Mouse (Mus musculus): ENCODE results near the gene Tbl1x.
"Not testable (repeated sequence)": the region's sequence is repeated elsewhere in the genome, so short reads cannot be mapped to it uniquely, and the experiment has no call there.

The Tbl1x gene

GRCm38 (mm10) chrX:77510371-77511300 is at the start of gene Tbl1x:
TSS of gene Tbl1x (plus strand) at chrX:77511013.
- DNase-seq (ENCODE audit: low spot score) = peak; percentile 51

GRCm38 (mm10) chrX:77469216-77469615 is 41.6 kb upstream of the Tbl1x start:
- no peak for DNase-seq (ENCODE audit: low spot score)

- DNase-seq (ENCODE audit: low spot score) = no peak
Observed at GRCm38 (mm10) chrX:77472858-77473257, 38.0 kb upstream of the Tbl1x start.

- no peak for DNase-seq (ENCODE audit: low spot score)
Observed at GRCm38 (mm10) chrX:77473511-77473910, 37.3 kb upstream of the Tbl1x start.

GRCm38 (mm10) chrX:77474551-77474950 is 36.3 kb upstream of the Tbl1x start:
- DNase-seq (ENCODE audit: low spot score) = no peak

GRCm38 (mm10) chrX:77477526-77477925 is 33.3 kb upstream of the Tbl1x start:
- DNase-seq (ENCODE audit: low spot score) = no peak

- DNase-seq (ENCODE audit: low spot score) = no peak
Observed at GRCm38 (mm10) chrX:77487922-77488799, 22.7 kb upstream of the Tbl1x start.

GRCm38 (mm10) chrX:77490127-77490526 is 20.7 kb upstream of the Tbl1x start:
- no peak for DNase-seq (ENCODE audit: low spot score)

GRCm38 (mm10) chrX:77509149-77509548 is 1.7 kb upstream of the Tbl1x start:
- peak; percentile 66 for DNase-seq (ENCODE audit: low spot score)

GRCm38 (mm10) chrX:77509776-77510175 is 1.0 kb upstream of the Tbl1x start:
- DNase-seq (ENCODE audit: low spot score) = no peak

GRCm38 (mm10) chrX:77511301-77511993 is 634 bp downstream of the Tbl1x start:
- DNase-seq (ENCODE audit: low spot score) = peak; percentile 28

- DNase-seq (ENCODE audit: low spot score) = no peak
Observed at GRCm38 (mm10) chrX:77511994-77512485, 1.2 kb downstream of the Tbl1x start.

- DNase-seq (ENCODE audit: low spot score) = no peak
Observed at GRCm38 (mm10) chrX:77517274-77518085, 6.7 kb downstream of the Tbl1x start.

- DNase-seq (ENCODE audit: low spot score) = no peak
Observed at GRCm38 (mm10) chrX:77518929-77519328, 8.1 kb downstream of the Tbl1x start.

GRCm38 (mm10) chrX:77522842-77523375 is 12.1 kb downstream of the Tbl1x start:
- DNase-seq (ENCODE audit: low spot score) = no peak

- no peak for DNase-seq (ENCODE audit: low spot score)
Observed at GRCm38 (mm10) chrX:77525179-77525578, 14.4 kb downstream of the Tbl1x start.

GRCm38 (mm10) chrX:77528401-77528800 is 17.6 kb downstream of the Tbl1x start:
- no peak for DNase-seq (ENCODE audit: low spot score)

- DNase-seq (ENCODE audit: low spot score) = no peak
Observed at GRCm38 (mm10) chrX:77530997-77531396, 20.2 kb downstream of the Tbl1x start.

- no peak for DNase-seq (ENCODE audit: low spot score)
Observed at GRCm38 (mm10) chrX:77533922-77534321, 23.1 kb downstream of the Tbl1x start.

GRCm38 (mm10) chrX:77539770-77540169 is 29.0 kb downstream of the Tbl1x start:
- DNase-seq (ENCODE audit: low spot score) = not testable (repeated sequence)

GRCm38 (mm10) chrX:77544003-77544402 is 33.2 kb downstream of the Tbl1x start:
- no peak for DNase-seq (ENCODE audit: low spot score)
